Mouse (Mus musculus) frontal cortex, postnatal 36 days (tissue): ENCODE measurements around the gene C9orf72.

Source experiments
- DNase-seq, 2 experiments: peaks; one replicate each; pipeline ENCODE4 v3.0.0; 2022; ENCODE audit warnings: low spot score in 2 of 2

Gene C9orf72

GRCm38 (mm10) chr4:35177926-35178645, 47.9 kb downstream of the C9orf72 start:
- DNase-seq: no peak

DNA sequence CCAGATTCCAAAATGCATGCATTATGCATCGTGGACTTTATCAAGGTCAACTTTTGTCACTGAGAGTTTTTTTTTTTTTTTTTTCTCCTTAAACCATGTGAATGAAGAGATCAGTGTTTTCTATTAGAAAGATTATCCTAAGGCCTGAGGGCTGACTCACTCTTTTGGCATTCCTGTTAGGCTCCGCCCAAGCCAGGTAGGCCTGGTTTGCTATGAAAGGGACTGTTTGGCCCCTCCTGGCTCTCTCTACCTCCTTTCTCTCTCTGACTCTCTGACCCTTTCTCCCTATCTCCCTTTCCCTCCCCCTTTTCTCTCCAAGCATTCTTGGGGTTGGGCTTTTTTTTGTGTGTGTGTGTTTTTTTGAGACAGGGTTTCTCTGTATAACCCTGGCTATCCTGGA, 50.4 kb downstream of the C9orf72 start:
- no peak for DNase-seq

DNA sequence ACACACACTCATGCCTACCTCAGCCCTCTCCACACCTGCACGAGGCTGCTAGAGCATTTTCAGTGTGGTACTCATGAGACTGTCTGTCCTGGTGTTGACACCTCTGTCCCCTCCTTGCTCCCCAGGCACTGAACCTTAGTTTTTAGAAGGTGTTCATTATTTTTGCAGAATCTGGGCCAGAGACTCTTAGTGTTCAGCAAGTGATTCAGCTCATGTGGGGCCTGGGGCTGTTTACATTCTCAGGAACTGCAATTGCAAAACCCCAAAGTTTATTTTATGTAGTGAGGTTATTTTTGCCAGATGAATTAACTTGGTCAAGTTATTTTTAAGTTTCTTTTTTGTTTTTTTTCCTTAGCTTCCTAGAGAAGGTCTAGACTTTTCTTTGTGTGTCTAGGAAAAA, 52.4 kb downstream of the C9orf72 start:
- no peak for DNase-seq

DNA sequence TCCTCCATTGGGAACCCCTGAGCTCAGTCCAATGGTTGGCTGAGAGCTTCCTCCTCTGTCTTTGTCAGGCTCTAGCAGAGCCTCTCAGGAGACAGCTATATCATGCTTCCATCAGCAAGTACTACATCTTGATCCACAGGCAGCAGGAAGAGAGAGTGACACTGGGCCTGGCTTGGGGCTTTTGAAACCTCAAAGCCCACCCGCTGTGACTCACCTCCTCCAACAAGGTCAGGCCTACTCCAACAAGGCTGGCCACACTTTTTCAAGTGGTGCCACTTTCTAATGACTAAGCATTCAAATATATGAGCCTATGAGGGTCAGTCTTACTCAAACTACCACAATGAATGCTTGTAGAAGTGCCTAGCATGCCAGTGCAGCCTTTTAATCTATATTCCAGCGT, 53.5 kb downstream of the C9orf72 start:
- DNase-seq: no peak

DNA sequence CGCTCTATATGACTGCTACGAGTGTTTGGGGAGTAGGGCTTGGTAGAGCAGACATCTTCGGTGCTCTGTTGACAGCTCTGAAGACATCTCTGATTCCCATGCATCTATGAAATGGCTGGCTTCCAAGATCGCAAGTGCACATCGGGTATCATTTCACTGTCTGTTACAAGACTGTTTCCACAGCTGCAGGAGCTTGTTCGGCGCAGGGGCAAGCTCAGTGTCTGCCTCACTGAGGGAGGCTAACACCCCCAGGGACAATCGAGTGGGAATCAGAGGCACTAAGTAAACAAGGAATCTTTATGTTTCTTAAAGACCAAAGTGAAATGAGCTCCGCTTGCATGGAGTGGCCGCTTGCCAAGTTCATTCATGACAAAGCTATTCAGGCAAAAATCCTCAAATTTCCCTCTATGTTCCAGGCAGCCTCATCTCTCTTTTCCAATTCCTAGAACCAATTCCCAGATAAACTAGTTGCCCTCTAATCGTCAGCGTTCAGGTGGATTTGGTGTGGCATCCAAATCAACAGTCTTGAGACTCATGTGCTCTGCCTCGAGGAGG, 56.3 kb downstream of the C9orf72 start:
- DNase-seq: no peak

- DNase-seq: no peak
These were observed 58.1 kb downstream of the C9orf72 start for GRCm38 (mm10) chr4:35167855-35168254.

- DNase-seq: no peak
These were observed 60.0 kb downstream of the C9orf72 start for GRCm38 (mm10) chr4:35165947-35166346.

DNA sequence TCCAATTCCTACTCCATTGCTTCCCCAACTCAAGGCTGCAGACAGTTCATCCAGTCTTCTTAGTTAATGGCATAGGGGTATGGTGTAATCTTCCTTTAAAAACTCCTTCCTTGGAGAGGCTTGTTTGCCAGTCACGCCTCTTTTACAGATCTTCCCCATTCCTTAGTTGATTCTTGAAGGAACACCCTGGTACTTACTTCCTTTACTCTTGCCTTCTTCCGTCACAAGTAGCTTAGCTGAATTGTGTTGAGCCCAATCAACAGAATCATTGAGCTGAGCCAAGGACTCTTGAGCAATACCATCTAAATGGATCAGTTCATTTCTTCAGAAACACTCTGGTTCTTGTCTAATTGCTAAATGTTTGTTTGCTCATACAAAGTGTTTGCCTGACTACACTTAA, 60.7 kb downstream of the C9orf72 start:
- DNase-seq: no peak

DNA sequence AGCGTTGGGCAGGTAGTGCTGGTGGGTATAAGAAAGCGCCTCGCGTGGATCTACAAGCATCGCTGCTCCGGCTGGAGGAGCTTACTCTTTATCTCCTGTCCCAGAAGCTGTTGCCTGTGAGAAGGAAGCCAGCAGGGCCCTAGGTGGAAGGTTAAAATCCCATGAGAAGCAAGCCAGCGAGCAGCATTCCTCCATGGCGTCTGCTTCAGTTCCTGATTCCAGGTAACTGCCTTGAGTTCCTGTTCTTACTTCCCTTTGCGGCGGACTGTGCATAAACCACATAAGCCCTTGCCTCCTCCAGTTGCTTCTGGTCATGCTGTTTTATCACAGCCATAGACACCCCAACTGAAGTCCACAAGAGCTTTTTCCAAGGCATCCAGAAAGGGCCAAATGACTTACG, 68.2 kb downstream of the C9orf72 start:
- no peak for DNase-seq

GRCm38 (mm10) chr4:35156751-35157611, 69.0 kb downstream of the C9orf72 start, which contains the start of gene Mob3b:
Gene Mob3b, minus strand, starts transcription at chr4:35157484.
- DNase-seq: peak; percentile 80 to 84

GRCm38 (mm10) chr4:35156149-35156611, 69.8 kb downstream of the C9orf72 start:
- DNase-seq: peak in 1 of 2 experiments; percentile 22

DNA sequence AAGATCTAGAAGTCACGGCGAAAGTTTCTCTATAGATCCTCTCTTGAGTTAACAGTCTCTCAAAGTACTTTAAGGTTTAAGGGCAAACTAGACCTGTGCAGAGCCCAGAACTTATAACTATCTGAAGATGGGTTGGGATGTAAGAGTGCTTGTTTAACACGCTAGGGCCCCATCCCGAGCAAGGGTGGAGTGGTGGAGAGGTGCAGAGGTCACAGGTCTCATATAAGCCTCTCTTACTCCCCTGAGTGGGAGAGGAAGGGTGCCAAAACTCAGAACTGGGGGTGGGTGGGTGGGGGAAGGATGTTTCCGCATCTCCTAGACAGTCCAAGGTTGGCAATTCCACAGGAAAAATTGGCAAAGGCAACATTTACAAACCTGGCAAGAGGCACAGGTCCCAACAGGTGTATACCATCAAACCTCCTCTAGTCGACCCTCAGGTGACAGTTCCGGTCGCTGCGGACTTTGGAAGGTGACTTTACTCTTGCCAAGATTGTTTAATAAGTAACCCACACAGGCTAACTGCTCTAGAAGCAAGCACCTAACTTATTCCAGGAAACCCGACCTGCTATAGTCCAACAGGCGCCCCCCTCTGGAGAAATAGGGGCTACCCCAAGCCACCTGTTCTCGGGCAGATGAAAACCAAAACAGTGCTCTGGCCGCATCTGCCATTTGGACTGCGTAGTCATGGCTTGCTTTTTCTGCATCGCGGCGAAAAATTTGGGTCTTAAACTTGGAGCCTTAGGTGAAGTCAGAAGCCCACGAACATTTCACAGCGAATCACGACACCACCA, 70.6 kb downstream of the C9orf72 start:
- no peak for DNase-seq

- DNase-seq: no peak
These were observed 71.9 kb downstream of the C9orf72 start for GRCm38 (mm10) chr4:35154051-35154450.

DNA sequence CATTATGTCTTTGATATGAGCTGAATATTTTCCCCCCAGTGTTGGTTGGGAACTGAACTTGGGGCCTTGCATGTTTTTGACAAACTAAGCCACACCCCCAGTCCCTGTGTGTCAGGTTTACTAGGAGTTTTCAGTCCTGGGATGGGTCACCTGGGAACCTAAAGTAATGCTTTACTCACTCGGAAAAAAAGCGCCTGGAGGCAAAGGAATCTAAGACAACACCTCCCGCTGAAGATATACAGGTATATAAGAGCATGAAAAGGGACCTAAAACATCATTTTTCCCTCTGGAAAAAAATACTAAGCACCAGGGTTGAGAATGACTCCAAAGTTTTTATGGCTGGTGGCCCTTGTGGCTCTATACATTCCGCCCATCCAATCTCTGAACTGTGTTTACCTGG, 74.2 kb downstream of the C9orf72 start, which contains the start of gene Ifnk:
TSS of gene Ifnk (plus strand) at position 301 of the 400 bp plus-strand sequence.
- DNase-seq: no peak

DNA sequence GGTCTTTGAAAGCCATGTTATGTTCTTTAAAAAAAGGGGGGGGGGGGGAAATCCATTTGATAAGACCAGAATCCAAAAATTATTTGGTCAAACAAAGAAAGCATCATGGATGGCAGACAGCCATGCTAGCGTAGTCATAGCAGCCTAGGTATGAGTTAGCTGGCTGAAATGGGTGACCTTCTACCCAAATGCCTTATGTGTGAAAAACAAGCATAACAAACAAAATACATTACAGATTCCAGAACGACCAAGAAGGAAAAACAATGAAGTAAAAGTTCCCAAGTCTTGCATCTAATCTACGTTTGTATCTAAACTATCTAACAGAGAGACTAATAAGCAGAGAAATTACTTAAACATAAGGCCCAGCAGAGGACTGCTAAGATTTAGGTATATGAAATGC, 75.3 kb downstream of the C9orf72 start:
- DNase-seq: no peak

DNA sequence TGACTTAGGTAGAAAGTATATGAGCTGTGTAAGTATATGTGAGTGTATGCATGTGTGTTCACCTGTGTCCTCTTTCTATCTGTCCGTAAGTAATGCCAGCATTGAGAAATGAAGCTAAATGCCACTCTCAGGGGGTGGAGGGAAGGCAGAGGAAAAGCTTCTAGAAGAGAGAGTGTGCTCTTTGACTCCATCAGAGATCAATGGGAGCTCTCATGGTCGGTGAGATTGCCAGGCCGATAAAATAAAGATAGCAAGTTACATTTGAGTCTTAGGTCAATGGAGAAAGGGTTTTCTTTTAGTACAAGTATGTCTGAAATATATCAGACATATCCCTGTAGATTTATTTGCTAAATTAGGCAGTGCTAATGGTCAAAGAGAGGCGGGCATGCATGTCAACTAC, 77.6 kb downstream of the C9orf72 start:
- no peak for DNase-seq

- DNase-seq: no peak
These were observed 79.4 kb downstream of the C9orf72 start for GRCm38 (mm10) chr4:35146597-35146996.

GRCm38 (mm10) chr4:35145726-35146125, 80.2 kb downstream of the C9orf72 start:
- DNase-seq: no peak

DNA sequence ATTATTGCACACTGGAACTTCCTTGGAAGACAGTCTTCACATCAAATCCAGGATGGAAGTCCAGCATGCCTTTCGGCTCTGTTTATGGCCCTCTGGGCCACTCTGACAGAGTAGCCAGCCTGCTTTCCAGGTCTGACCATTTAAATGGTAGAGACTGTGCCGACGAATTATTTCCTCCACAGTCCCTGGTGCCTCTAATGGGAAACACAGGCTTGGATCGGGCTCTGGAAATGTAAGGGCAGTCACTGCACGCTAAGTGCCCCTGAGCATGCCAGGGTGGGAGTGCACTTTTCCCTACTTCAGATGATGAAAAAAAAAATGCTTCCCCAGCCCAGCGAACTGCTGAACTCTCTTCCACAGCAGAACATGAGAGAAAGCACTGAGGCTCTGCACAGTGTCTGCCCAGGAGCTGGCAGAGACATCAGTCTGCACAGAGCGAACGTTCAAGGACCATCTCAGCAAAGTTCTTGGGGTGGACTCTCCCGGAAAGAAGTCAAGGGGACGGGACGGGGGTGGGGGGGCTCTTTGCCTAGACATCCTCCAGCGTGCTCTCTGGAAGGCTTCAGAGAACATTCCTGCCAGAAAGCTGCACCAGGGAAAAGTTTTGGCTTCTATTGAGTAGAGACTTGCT, 82.4 kb downstream of the C9orf72 start:
- DNase-seq: no peak
